Mouse (Mus musculus): Measurements from ENCODE around the gene Crebl2. TPM values are rescaled to one million over a fixed set of nuclear protein-coding genes. Genes with fewer than 3 reads are reported as not detected.

The Crebl2 gene
- polyA plus RNA-seq, 1 experiment from 2014 or later, result 2.5 TPM

GRCm38 (mm10) chr6:134879556-134879955 is 49.6 kb downstream of the Crebl2 start:
- Histone ChIP-seq H3K9me3 (no peaks in the 10 kb centered on the region), H3K27ac (replicated peaks) (no peak overlapping the region), H3K4me2 (replicated peaks) (no peak overlapping the region), H3K4me3 (no peak overlapping the region), H3K4me1 (peaks cover 24% of the 10 kb centered on the region), H3K36me3 (peaks cover 32% of the 10 kb centered on the region), H3K27me3 (no peaks in the 10 kb centered on the region), H3K9ac (replicated peaks) (no peak overlapping the region)
- ATAC-seq (ENCODE audit: low FRiP score, low read depth), result no peak
- 92% methylated on average over 5 of the region's 5 CpGs for WGBS

GRCm38 (mm10) chr6:134880046-134880445 is 50.1 kb downstream of the Crebl2 start:
- Histone ChIP-seq H3K9ac (replicated peaks) (no peak overlapping the region), H3K4me1 (peaks cover 29% of the 10 kb centered on the region), H3K4me2 (replicated peaks) (no peak overlapping the region), H3K4me3 (no peak overlapping the region), H3K27ac (replicated peaks) (no peak overlapping the region), H3K27me3 (no peaks in the 10 kb centered on the region), H3K9me3 (no peaks in the 10 kb centered on the region), H3K36me3 (peaks cover 32% of the 10 kb centered on the region)
- ATAC-seq (ENCODE audit: low FRiP score, low read depth), result no peak
- whole genome bisulfite sequencing, result 79% methylated on average over 2 of the region's 2 CpGs

GRCm38 (mm10) chr6:134883661-134884060 is 53.7 kb downstream of the Crebl2 start:
- Histone ChIP-seq H3K36me3 (peaks cover 20% of the 10 kb centered on the region; the same call in 1 of the 2 replicates), H3K9me3 (no peaks in the 10 kb centered on the region), H3K27ac (replicated peaks) (no peak overlapping the region), H3K4me3 (no peak overlapping the region), H3K27me3 (no peaks in the 10 kb centered on the region), H3K4me1 (peaks cover 54% of the 10 kb centered on the region), H3K4me2 (replicated peaks) (no peak overlapping the region), H3K9ac (replicated peaks) (no peak overlapping the region)
- ATAC-seq (ENCODE audit: low FRiP score, low read depth), result no peak
- 92% methylated on average over 4 of the region's 4 CpGs for WGBS

- H3K4me2 ChIP-seq (replicated peaks), result peak overlapping the region; percentile 72
- H3K27ac ChIP-seq (replicated peaks), result no peak overlapping the region
- peaks cover 56% of the 10 kb centered on the region for H3K4me1 ChIP-seq
- H3K9me3 ChIP-seq, result no peaks in the 10 kb centered on the region
- H3K9ac ChIP-seq (replicated peaks), result no peak overlapping the region
- H3K4me3 ChIP-seq, result peak overlapping the region; percentile 51
- WGBS, result 93% methylated on average over 2 of the region's 2 CpGs
- ATAC-seq (ENCODE audit: low FRiP score, low read depth), result no peak
- H3K27me3 ChIP-seq, result no peaks in the 10 kb centered on the region
- H3K36me3 ChIP-seq, result peaks cover 20% of the 10 kb centered on the region; the same call in 1 of the 2 replicates
Observed at GRCm38 (mm10) chr6:134885515-134885914, 55.6 kb downstream of the Crebl2 start.

GRCm38 (mm10) chr6:134886475-134886874 is 56.5 kb downstream of the Crebl2 start:
- peak overlapping the region; percentile 73 for H3K9ac ChIP-seq (replicated peaks)
- 79% methylated on average over 8 of the region's 8 CpGs for WGBS
- no peak overlapping the region for H3K27ac ChIP-seq (replicated peaks)
- no peaks in the 10 kb centered on the region for H3K9me3 ChIP-seq
- peaks cover 15% of the 10 kb centered on the region; the same call in 1 of the 2 replicates for H3K36me3 ChIP-seq
- peaks cover 48% of the 10 kb centered on the region for H3K4me1 ChIP-seq
- no peaks in the 10 kb centered on the region for H3K27me3 ChIP-seq
- peak overlapping the region; percentile 51 for H3K4me3 ChIP-seq
- peak overlapping the region; percentile 72 for H3K4me2 ChIP-seq (replicated peaks)
- ATAC-seq (ENCODE audit: low FRiP score, low read depth), result no peak

- Histone ChIP-seq H3K27ac (replicated peaks) (peak overlapping the region; percentile 93), H3K4me1 (peaks cover 45% of the 10 kb centered on the region)
- WGBS, result 18% methylated on average over 5 of the region's 5 CpGs
Observed at GRCm38 (mm10) chr6:134887008-134887407, 57.1 kb downstream of the Crebl2 start.

GRCm38 (mm10) chr6:134887711-134888449 is 57.9 kb downstream of the Crebl2 start:
- H3K27ac ChIP-seq (replicated peaks), result peak overlapping the region; percentile 93
- H3K9me3 ChIP-seq, result no peaks in the 10 kb centered on the region
- H3K4me2 ChIP-seq (replicated peaks), result peak overlapping the region; percentile 72
- H3K27me3 ChIP-seq, result no peaks in the 10 kb centered on the region
- peak; percentile 90 for ATAC-seq (ENCODE audit: low FRiP score, low read depth)
- H3K4me3 ChIP-seq, result peak overlapping the region; percentile 51
- H3K9ac ChIP-seq (replicated peaks), result peak overlapping the region; percentile 73
- under 1% methylated on average over 10 of the region's 10 CpGs for WGBS
- H3K36me3 ChIP-seq, result peaks cover 7% of the 10 kb centered on the region; the same call in 1 of the 2 replicates
- H3K4me1 ChIP-seq, result peaks cover 45% of the 10 kb centered on the region

More at GRCm38 (mm10) chr6:134887008-134887407, 57.1 kb downstream of the Crebl2 start:
- H3K9ac ChIP-seq (replicated peaks), result peak overlapping the region; percentile 73
- peaks cover 12% of the 10 kb centered on the region; the same call in 1 of the 2 replicates for H3K36me3 ChIP-seq
- peak overlapping the region; percentile 51 for H3K4me3 ChIP-seq
- ATAC-seq (ENCODE audit: low FRiP score, low read depth), result peak; percentile 27; the same call in 1 of the 2 replicates
- H3K4me2 ChIP-seq (replicated peaks), result peak overlapping the region; percentile 72
- no peaks in the 10 kb centered on the region for H3K27me3 ChIP-seq
- H3K9me3 ChIP-seq, result no peaks in the 10 kb centered on the region

GRCm38 (mm10) chr6:134888563-134889017 is 58.6 kb downstream of the Crebl2 start:
- H3K36me3 ChIP-seq, result peaks cover 6% of the 10 kb centered on the region; the same call in 1 of the 2 replicates
- peak overlapping the region; percentile 51 for H3K4me3 ChIP-seq
- H3K9ac ChIP-seq (replicated peaks), result peak overlapping the region; percentile 15; the same call in 1 of the 2 replicates
- peak overlapping the region; percentile 72 for H3K4me2 ChIP-seq (replicated peaks)
- under 1% methylated on average over 4 of the region's 4 CpGs for WGBS
- H3K4me1 ChIP-seq, result peaks cover 45% of the 10 kb centered on the region
- H3K27me3 ChIP-seq, result no peaks in the 10 kb centered on the region
- H3K27ac ChIP-seq (replicated peaks), result peak overlapping the region; percentile 93
- H3K9me3 ChIP-seq, result no peaks in the 10 kb centered on the region
- peak; percentile 76 for ATAC-seq (ENCODE audit: low FRiP score, low read depth)

GRCm38 (mm10) chr6:134889763-134890162 is 59.8 kb downstream of the Crebl2 start:
- Histone ChIP-seq H3K27me3 (no peaks in the 10 kb centered on the region), H3K4me3 (no peak overlapping the region), H3K4me2 (replicated peaks) (no peak overlapping the region), H3K27ac (replicated peaks) (peak overlapping the region; percentile 93), H3K9me3 (no peaks in the 10 kb centered on the region), H3K36me3 (no peaks in the 10 kb centered on the region), H3K9ac (replicated peaks) (no peak overlapping the region), H3K4me1 (peaks cover 36% of the 10 kb centered on the region)
- 91% methylated on average over 1 of the region's 1 CpGs for WGBS
- ATAC-seq (ENCODE audit: low FRiP score, low read depth), result no peak

GRCm38 (mm10) chr6:134890436-134890835 is 60.5 kb downstream of the Crebl2 start:
- no peak overlapping the region for H3K27ac ChIP-seq (replicated peaks)

GRCm38 (mm10) chr6:134896570-134897436 is 66.8 kb downstream of the Crebl2 start:
- Histone ChIP-seq H3K27ac (replicated peaks) (no peak overlapping the region), H3K9ac (replicated peaks) (peak overlapping the region; percentile 78; the same call in 1 of the 2 replicates), H3K9me3 (no peaks in the 10 kb centered on the region), H3K36me3 (no peaks in the 10 kb centered on the region), H3K27me3 (no peaks in the 10 kb centered on the region), H3K4me1 (peaks cover 16% of the 10 kb centered on the region), H3K4me2 (replicated peaks) (peak overlapping the region; percentile 66), H3K4me3 (peak overlapping the region; percentile 54)
- WGBS, result 56% methylated on average over 15 of the region's 15 CpGs
- no peak for ATAC-seq (ENCODE audit: low FRiP score, low read depth)

More at GRCm38 (mm10) chr6:134890436-134890835, 60.5 kb downstream of the Crebl2 start:
- ATAC-seq (ENCODE audit: low FRiP score, low read depth), result no peak
- Histone ChIP-seq H3K4me1 (peaks cover 30% of the 10 kb centered on the region), H3K9me3 (no peaks in the 10 kb centered on the region), H3K9ac (replicated peaks) (no peak overlapping the region), H3K4me3 (no peak overlapping the region), H3K27me3 (no peaks in the 10 kb centered on the region), H3K4me2 (replicated peaks) (no peak overlapping the region), H3K36me3 (no peaks in the 10 kb centered on the region)
- 89% methylated on average over 7 of the region's 7 CpGs for WGBS
